Mouse (Mus musculus) spleen, adult 12 weeks (tissue): ENCODE measurements around the gene Tmem19.
A peak's percentile ranks its signal among the peaks of the same experiment; 100 is the strongest.

Experiments
- DNase-seq: peaks from one replicate; pipeline ENCODE4 v3.0.0; 2022; ENCODE audit warnings: low spot score

The Tmem19 gene

DNA sequence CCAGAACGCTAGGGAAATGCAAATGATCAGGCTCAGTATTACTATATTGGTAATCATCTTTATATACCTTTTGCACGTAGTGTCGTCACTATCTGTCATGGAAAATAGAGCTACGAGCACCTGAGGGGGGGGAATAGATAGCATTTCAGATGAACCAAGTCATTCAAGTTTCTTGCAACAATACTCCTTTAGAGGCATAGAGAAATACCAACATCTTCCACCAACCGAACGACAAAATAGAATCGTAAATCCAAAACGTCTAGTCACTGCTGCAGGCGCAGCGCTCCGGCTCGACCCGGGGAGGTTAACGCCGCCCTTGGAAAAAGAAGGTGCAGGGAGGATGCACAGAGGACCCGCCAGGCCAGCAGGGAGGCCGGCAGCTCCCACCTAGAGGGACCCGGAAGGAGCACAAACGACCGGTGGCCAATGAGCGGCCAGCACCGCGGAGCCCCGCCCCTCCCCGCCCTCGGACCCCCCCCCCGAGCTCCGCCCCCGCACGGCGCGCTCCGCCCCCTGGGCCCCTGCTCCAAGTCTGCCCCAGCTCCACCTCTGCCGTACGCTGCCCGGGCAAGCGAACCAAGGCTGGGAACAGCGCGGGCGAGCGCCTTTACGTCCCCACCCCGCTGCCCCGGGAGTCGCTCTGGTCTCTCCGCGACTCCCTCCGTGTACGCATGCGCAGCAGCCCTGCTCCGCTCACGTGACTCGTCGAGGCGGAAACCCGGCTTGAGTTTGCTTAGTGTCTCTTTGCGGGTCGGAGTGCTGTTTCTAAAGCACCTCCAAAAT, at the start of gene Tmem19:
TSS of gene Tmem19 (minus strand) at position 662 of the 783 bp plus-strand sequence.
- peak; percentile 91 for DNase-seq

DNA sequence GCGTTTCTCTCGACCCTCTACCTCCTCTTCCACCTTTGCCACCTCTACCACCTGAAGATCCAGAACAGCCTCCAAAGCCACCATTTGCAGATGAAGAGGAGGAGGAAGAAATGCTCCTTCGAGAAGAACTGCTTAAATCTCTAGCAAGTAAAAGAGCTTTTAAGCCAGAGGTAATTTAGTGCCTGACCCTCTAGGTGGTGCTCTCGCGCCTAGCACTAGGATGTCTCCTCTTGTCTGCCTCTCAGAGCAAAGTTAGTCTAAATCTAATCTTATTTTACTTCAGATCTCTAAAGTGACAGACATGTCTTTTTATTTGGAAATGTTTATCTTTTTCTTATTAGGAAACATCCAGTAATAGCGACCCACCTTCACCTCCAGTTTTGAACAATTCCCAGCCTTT, 44.1 kb upstream of the Tmem19 start:
- peak; percentile 26 for DNase-seq

DNA sequence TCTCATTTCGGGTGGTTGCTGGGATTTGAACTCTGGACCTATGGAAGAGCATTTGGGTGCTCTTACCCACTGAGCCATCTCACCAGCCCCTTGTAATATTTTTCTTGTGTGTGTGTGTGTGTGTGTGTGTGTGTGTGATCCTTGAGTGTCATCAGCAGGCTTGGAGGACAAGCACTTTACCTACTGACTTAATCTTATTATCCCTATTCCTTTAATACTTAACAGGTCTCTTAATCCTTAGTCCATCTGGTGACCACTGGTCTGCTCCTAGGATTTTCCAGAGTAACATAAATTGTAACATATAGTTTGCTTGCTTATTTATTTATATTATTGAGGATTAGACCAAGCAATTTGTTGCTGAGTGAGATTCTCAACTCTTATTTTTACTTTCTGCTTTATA, 29.6 kb upstream of the Tmem19 start:
- no peak for DNase-seq

DNA sequence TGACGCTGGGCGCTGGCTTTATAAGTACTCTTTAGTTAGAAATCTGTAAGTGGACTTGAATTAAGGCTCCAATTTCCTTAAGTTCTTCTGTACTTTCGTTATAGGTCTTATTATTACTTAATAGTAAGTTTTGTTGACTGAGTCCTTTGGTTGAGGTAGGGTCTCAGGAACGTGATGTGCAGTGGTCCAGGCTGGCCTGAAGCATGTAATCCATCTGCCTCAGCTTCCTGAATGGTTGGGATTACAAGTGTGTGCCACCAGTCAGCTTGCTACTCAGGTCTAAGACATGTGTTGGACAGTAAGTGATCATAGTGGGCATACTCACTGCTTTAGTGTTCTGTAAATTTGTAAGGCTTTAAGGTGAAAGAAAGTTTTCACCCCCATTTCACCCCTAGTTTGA, 28.8 kb upstream of the Tmem19 start:
- no peak for DNase-seq

DNA sequence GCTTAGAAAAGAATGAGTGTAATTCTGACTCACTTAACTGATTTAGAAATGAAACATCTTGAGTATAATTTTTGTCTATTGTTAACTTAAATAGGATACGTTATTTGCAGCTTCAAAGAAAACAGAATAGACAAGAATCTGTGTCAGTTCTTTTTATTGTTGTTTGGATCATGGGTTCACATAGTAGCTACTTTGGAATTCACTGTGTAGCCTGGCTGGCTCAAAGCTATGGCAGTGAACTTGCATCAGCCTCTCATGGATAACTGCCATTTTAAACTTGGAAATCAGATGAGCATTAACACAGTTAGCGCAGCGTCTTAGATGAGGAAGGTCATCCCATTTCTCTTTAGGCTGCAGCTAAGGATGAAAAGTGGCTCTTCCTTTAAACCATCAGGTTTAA, 25.6 kb upstream of the Tmem19 start:
- DNase-seq = no peak

DNA sequence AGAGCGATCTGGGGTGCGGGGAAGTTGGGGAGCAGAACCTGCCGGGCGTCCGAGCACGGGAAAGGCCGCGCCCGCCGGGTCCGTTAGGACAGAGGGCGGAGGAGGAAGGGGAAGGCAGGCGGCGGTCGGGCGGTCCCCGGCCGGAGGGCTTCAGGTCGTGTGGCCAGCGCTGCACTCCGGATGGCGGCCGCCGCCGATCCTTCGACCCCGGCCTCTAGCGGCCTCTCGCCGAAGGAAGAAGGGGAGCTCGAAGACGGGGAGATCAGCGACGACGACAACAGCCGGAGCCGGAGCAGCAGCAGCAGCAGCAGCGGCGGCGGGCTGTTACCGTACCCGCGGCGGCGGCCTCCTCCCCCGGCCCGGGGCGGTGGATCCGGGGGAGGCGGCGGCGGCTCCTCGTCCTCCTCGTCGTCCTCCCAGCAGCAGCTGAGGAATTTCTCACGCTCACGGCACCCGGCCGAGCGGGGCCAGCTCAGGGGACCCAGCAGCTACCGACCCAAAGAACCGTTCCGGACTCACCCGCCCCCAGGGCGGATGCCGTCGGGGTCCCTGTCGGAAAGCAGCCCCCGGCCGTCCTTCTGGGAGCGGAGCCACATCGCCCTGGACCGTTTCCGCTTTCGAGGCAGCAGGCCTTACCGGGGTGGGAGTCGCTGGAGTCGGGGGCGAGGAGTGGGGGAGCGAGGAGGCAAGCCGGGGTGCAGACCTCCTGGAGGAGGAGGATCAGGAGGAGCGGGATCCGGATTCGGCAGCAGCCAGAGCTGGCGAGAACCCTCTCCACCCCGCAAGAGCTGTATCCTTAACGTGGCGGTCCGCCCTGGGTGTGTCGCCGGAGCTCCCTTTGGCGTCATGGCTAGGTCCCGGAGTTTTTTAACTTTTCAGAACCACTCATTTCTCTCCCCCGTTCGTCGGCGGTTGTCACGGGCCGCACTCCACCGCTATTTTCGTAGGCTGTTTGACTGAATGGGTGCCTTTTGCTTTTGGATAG, 23.0 kb upstream of the Tmem19 start:
- peak; percentile 63 for DNase-seq

DNA sequence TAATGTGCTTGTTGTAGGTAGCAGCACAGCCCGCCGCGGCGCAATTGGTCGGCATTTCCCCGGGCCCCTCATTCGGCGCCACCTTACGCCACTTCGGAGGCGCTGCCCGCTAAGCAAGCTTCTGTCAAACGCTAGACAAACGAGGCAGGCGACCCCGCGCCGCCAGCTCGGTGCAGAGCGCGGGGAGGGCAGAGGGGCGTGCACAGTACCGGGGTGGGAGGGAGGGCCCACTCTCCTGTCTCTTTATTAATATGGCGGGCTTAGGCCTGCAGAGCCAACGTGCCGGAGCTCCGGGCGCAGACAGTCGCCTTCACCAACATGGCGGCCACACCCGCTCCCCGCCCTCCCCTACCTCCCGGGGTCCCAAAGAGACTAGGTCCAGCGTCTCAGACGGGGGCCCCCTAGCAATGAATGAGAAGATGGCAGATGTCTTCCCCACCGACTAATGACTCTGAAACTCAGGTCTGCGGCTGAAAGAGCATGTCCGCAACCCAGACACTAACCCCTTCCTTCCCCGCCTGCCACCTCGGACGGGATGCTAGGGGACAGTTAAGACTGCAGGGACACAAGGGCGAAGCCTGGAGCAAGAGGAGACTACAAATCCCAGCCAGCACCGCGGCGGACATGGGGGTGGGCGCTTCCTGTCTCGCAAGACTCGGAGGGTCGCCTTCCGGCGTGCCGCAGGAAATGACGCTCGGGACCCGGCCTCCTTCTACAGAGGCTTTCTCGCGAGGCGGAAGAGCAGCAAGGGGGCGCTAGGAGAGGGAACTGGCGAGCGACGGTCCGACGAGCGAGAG, 22.1 kb upstream of the Tmem19 start, which contains the start of the genes Thap2 and Zfc3h1:
TSS of gene Thap2 (minus strand) at position 223 of the 797 bp plus-strand sequence.
TSS of gene Zfc3h1 (plus strand) at position 739 of the 797 bp plus-strand sequence.
- peak; percentile 94 for DNase-seq

DNA sequence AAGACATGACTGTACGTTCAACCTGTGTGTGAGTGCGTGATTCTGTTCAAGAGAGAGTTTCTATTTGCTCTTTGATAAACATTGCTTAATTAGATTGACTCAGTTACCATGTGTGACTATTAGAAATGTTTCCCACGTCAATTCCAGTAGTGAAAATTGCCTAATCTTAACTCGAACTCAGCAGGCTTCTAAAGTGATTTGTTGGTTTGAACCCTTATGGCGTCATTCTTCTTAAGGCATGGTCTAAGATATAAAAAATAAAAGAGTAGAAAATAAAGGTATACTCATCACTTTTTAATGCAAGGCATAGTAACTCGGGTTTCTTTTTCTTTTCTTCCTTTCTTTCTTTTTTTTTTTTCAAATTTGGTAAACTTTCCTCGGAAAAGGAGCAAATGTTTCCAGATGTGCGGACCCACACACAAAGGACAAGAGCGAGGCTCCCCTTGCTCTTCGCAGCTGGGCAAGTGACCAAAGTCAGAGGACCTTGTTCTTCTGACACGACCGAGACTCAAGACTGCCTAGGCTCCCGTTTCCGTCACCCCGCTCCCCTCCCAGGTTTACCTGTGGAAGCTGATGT, 21.4 kb upstream of the Tmem19 start:
- DNase-seq = no peak

DNA sequence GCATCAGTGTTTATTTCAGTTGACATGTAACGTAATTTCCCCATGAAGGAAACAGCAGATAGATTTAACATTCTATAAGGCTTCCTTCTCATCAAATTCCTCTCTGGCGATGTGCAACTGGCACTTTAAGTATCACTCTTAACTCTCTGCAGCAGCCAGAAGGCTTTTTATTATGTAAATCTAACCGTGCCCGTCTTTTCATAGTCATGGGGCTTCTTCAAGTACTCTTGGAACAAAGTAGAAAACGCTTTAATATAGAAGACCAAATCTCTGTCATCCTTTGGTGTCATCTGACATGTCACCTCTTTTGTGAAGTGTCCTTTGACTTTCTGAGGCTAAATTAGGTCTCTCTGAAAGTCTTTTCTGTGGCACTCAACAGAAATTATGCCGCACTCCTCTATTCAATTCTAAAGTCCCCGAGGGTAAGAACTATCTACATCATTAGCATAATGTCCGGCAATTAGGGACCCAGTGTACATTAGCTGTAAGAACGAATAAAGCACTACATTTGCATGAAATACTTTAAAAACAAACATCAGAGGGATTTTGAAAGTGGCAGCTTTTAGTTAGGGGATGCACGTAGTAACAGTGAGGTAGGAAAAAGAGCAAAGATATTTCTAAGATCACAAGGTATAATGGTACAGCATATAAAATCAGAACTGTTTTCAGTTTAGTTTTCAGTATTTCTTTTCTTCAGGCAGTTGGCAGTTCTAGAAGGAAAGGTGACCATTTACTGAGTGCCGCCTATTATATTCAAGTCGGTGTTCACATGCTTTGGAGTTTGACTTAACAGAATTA, 20.7 kb upstream of the Tmem19 start:
- no peak for DNase-seq

DNA sequence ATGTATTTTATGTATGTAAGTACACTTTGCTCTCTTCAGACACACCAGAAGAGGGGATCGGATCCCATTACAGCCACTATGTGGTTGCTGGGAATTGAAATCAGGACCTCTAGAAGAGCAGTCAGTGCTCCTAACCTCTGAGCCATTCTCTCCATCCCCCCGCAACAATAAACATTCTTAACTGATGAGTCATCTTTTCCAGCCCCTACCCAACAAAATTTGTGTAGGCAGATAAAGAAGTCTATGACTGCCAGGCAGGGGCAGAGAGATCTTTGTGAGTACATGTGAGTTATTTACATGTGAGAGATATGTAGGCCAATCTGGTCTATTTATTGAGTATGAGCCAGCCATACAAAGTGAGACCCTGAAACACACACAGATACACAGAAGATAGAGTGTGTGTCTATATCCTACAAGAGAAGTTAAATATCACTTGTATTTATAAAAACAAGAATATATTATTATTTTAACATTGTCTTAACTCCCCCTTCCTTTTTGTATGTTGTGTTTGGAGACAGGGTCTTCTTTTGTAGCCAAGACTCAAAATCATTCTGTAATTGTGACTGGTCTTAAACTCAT, 19.3 kb upstream of the Tmem19 start:
- no peak for DNase-seq

DNA sequence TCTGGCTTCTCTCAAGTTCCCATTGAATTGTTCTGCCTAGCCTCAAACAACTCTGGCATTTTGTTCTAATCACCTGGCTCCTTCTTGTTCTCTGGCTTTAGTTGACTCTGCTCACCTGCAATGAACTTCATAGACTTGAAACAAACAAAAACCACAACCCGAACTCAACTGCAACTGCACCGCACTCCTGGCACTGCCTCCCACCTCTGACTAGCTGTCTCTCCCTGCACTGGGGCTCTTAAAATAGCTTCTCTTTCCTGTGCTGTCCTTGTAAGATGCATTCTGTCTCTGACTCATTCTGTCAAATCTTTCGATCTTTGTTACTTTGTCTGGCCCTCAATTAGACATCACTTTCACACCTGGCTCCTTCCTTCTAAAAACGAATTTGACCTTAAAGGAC, 850 bp upstream of the Tmem19 start:
- DNase-seq = no peak

DNA sequence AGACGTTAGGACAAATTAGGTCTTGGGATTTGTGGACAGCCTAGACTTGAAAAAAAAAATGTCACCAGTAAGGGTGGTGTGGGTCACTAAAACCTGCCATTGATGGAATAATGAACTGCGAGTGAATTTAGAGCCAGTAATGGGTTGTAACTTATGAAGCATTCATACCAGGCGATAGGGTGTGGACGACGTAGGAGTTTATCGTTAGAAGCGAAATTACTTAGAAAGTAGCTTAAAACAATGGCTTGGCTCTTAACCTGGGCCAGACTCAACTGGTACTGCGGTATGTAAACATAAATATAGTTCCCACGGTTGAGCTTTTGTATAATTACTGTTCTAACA, 293 bp upstream of the Tmem19 start:
- no peak for DNase-seq

DNA sequence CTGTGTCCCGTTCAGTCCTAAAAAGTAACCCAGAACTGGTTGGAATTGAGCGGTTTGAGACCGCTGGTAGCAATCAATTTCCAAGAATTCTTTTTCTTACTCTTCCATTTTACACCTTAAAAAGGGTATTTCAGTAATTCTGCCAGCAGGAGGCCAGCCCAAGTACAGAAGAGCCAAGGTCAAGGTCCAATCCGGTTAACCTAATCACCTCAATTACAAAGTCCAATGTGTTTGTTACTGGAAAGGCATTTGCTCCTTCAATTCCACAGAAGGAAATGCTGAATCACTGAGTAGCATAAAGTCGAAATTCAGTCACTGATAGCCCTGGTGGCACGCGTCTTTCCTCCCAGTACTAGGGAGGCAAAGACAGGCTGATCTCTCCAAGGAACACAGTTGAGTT, 3.2 kb downstream of the Tmem19 start:
- DNase-seq = no peak

DNA sequence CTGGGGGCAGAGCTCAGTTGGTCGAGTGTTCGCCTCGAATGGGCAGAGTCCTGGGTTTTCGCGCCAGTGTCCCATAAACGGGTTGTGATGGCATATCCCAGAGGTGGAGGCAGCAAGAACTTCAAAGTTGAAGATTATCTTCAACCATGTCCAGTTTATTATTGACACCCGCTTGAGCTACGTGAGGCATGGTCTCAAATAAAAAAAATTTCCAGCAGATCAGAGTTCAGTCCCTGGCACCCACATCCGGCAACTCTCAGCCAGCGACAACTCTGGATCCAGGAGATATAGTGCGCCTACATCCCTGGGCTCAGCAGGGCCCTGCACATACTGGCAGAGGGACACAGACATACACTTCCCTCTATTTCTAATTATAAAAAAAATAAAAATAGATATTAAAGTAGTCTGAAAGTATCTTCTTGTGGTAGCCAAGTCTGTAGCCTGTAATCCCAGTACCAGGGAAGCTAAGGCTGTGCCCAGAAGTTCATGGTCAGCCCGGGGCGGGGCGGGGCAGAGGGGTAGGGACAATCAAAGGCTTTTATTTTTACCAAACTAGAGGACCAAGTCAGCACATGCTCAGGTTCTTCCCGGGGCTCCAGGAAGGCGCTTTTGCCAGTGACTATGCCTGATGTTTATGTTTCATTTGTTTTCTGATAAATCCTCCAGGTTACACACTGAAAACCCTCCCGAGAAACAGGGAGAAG, 3.9 kb downstream of the Tmem19 start:
- DNase-seq = no peak

DNA sequence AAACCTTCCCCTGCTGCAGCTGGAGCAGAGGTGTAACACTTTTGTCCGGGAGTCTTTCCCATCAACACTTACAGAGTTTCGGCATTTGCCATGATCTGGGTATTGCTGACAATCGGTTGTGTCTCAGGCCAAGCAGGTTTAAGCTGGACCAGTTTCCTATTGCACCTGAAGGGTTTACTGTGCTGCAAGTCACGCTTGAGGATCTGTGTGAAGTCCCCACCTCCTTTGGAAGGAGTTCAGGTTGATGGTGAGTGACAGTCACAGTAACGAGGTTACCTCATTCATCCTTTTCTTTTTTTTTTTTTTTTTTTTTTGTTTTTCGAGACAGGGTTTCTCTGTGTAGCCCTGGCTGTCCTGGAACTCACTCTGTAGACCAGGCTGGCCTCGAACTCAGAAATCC, 6.2 kb downstream of the Tmem19 start:
- no peak for DNase-seq

DNA sequence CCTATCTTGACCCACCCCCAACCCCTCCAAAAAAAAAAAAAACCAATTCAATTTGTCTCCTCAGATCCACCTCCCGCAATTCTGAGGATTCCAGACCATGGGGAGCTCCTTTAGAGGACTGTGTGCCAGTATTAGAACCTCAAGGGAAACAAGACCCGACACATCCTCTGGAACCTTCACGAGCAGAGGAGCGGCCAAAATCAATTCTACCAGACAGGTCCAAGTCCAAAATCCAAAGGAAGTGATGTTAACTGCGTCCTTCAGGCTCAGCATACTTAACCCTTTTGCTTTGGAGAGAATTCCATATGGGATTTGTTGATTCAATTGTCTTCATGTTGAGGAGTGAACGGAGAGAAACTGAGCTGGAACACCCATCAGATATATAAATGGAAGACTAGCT, 7.3 kb downstream of the Tmem19 start:
- DNase-seq = no peak

DNA sequence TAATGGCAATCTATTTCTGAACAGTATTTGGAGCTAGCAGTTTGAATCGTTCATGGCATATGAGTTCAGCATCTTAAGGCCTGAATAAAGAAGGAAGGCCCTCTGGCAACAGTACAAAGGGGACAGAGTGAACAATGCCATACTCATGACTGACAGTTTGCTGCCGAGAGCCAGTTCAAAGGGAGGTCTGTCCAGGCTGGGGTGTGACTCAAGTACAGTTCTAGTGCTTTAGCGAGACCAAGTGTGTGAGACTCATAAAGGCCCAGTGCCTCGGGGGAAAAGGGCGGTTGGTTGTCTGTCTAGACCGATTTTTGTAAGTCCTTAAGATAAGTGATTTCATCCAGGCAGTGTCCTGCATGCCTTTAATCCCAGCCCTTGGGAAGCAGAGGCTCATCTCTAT, 7.7 kb downstream of the Tmem19 start:
- no peak for DNase-seq

DNA sequence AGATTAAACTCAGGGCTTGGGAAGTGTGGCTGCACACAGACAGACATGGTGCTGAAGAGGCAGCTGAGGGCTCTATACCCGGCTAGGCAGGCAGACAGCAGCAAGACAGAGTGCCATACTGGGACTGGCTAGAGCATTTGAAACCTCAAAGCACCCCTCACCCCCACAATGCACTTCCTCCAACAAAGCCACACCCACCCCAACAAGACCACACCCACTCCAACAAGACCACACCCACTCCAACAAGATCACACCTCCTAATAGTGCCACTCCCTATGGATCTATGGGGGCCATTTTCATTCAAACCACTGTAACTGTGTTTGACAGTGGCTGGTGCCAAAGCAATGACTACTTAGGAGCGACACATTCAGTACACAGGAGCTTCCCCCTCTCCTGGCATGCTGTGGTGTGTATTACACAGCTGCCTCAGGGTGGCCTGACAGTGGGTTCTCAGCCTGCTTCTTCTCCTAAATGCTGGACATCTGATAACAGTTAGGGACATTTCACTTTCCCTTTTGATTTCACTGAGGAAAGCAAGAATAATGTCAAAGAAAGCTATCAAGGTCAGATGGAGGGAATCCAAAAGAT, 11.4 kb downstream of the Tmem19 start:
- no peak for DNase-seq

DNA sequence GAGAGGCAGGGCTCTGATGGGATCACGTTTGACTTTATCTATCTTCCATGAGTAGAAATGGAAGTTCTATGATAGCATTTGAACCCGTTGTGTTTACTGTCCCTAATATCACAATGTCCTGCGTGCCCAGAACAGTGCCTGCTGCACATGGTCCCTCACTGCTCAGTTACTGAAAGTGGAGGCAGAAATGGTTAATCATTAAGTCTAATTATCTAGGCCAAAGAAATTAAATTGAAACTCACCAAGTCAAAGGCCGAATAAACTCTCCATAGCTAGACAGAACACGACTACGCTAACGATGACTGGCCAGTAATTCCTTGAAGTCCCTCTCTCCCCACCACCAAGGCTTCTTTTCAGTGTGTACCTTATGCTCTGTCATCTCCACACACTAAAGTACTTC, 12.8 kb downstream of the Tmem19 start:
- DNase-seq = no peak

DNA sequence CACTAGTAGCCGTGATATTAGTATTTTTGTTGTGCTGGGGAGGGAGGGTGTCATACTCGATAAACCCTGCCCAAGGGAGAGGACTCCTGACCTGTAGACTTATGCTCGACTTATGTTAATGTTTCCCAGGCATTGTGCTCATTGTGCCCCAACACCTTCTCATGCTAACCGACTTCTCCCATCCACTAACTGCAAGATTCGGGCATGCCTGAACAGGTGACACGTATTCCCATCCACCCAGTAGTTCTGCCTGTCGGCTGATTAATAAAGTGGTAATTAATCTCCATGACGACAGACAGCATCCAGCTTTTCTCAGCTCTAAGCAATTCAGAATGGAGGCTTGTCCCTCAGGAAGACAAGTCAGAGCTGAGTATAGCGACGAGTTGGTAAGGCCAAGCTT, 13.3 kb downstream of the Tmem19 start:
- no peak for DNase-seq
